Mouse (Mus musculus) heart, adult 2 months (tissue): Measurements from ENCODE around the gene Sept9. TPM values are rescaled to one million over a fixed set of nuclear protein-coding genes. Genes with fewer than 3 reads are reported as not detected.

Experiments used
- DNase-seq, 2 experiments: peaks; one replicate each; pipeline ENCODE4 v3.0.0; 2021
- H3K27ac ChIP-seq: fragments of 200-600 bp; 2 replicates; pipeline ENCODE4 v1.8.1; 2022
- H3K27me3 ChIP-seq: fragments of 200-500 bp; 2 replicates; pipeline ENCODE4 v1.6.1; 2012; ENCODE audit warnings: mild to moderate bottlenecking, low read length, inconsistent platforms, mixed read lengths; ENCODE audit not compliant: control insufficient read depth, insufficient read depth
- H3K36me3 ChIP-seq: fragments of 200-500 bp; 2 replicates; pipeline ENCODE4 v1.6.1; 2012; ENCODE audit warnings: low read length, inconsistent platforms; ENCODE audit not compliant: control insufficient read depth, insufficient read depth
- H3K4me1 ChIP-seq: fragments of 200-500 bp; 2 replicates; pipeline ENCODE4 v1.6.1; 2011; ENCODE audit warnings: low read length; ENCODE audit not compliant: control insufficient read depth, insufficient read depth
- H3K4me3 ChIP-seq: fragments of 200-600 bp; 2 replicates; pipeline ENCODE4 v1.8.1; 2022
- H3K79me2 ChIP-seq: fragments of 200-500 bp; replicated peaks from 2 replicates; pipeline ENCODE4 v1.6.1; 2012; ENCODE audit warnings: mild to moderate bottlenecking, inconsistent platforms, low read length, moderate library complexity, mixed read lengths; ENCODE audit not compliant: control insufficient read depth, insufficient read depth
- H3K9ac ChIP-seq: fragments of 200-500 bp; 2 replicates; pipeline ENCODE4 v1.6.1; 2012; ENCODE audit warnings: low read depth, mild to moderate bottlenecking, control low read depth, inconsistent platforms, low read length, mixed read lengths
- CTCF ChIP-seq: fragments of 200-600 bp; IDR thresholded peaks from 2 replicates; pipeline ENCODE4 v1.8.1; 2022; ENCODE audit warnings: antibody characterized with exemption, mild to moderate bottlenecking, moderate library complexity
- EP300 ChIP-seq: fragments of 200-500 bp; IDR thresholded peaks from 2 replicates; pipeline ENCODE4 v1.6.1; 2011; ENCODE audit warnings: low read depth, low read length, control low read depth; ENCODE audit not compliant: insufficient read depth
- POLR2A ChIP-seq: fragments of 200-500 bp; IDR thresholded peaks from 2 replicates; pipeline ENCODE4 v1.6.1; 2011; ENCODE audit warnings: mild to moderate bottlenecking, low read depth, low read length, control low read depth; ENCODE audit not compliant: insufficient read depth
- WGBS: fragments of 180-500 bp; shearing (Covaris S2); methylation state at CpG from one replicate; pipeline ENCODE4 v1.1.7; 2018; 5-methylcytosine and 5-hydroxymethylcytosine counted together
- intact Hi-C: fragments of 180-260 bp; cut with DNase I; formaldehyde crosslinking; loops from one replicate; pipeline ENCODE4 v1.15.1; 2025
- polyA plus RNA-seq: library from polyadenylated mRNA; depleted of rRNA; stranded (reverse); fragments of >200 nt; gene quantifications from 2 replicates; pipeline ENCODE4 v1.2.3, GENCODE M21; 2012
- total RNA-seq, 2 experiments: library from RNA; stranded (reverse); gene quantifications; 2 replicates each; pipeline ENCODE4 v1.2.3; 2021

Gene Sept9
- total and polyA plus RNA-seq, 3 experiments, result 15.9 to 31.9 (median 28.2) TPM

DNA sequence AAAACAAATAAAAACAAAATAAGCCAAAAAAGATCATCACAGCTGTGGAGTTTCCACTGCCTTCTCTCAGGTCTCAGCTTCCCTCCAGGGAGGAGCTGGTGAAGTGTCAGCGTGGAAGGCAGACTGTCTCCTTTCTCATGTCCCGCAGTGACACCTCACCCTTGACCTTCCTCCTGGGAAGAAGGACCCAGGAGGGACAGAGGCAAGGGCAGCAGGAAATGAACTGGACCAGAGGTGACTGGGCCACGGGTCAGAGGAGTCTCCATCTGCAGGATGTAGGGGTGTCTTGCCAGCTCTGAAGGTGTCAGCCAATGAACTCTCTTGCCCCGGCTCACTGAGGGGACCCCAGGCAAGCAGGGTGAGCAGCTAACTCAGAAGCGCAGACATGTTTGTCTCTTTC, 7.9 kb upstream of the Sept9 start:
- intact Hi-C loops, result no loop called here
- Histone ChIP-seq H3K36me3 (no peaks in the 10 kb centered on the region), H3K27me3 (no peaks in the 10 kb centered on the region), H3K4me3 (no peak overlapping the region), H3K79me2 (no peaks in the 10 kb centered on the region), H3K27ac (no peak overlapping the region), H3K9ac (no peak overlapping the region), H3K4me1 (no peaks in the 10 kb centered on the region)
- no peak for DNase-seq
- WGBS, result 56% methylated on average over 5 of the region's 5 CpGs
- TF ChIP-seq CTCF (no peak), EP300 (no peak), POLR2A (no peak)

DNA sequence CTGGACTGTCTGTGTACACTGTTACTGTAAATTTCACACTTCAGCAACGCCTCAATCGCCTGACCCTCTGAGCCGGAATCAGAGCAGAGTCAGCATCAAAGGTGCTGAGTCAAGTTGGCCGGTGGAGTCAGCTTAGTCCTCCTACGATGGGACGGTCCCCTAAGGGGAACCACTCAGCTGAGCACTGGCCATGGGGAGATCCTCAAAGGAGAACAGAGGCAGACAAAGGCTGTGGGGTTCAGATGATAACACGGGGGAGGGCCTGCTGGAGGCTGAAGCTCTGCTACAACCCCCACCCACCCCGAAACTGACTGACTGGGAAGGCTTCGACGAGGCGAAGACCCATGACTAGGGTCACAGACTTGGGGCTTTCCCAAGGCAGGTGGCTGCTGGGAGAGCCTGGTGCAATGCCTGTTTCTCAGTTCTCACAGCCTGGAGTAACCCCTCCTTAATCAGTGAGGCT, 5.0 kb upstream of the Sept9 start:
- no peak for DNase-seq
- Histone ChIP-seq H3K27me3 (peaks cover 2% of the 10 kb centered on the region), H3K27ac (no peak overlapping the region), H3K36me3 (no peaks in the 10 kb centered on the region), H3K4me1 (no peaks in the 10 kb centered on the region), H3K79me2 (no peaks in the 10 kb centered on the region), H3K9ac (no peak overlapping the region), H3K4me3 (no peak overlapping the region)
- TF ChIP-seq CTCF, result no peak
- no peak for TF ChIP-seq EP300
- no peak for TF ChIP-seq POLR2A
- intact Hi-C loops, result no loop called here
- 62% methylated on average over 11 of the region's 11 CpGs for WGBS

DNA sequence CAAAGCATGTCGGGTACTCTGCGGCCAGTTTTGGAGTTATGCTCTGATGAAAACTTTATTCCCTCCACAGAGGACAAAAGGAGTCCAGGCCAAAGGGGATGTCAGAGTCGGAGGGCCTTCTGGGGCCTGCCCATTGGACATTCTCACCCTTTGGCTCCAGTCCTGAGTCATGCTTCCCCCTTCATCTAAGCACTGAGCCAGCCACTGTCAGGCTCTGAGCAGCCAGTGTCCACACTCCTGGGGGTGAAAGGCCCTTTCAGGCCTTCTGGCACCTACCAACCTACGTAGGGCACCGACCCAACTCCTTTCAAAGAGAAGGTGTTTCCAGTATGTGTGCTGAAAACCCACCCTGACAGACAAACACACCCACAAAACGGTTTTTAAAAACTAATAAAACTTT, 3.8 kb upstream of the Sept9 start:
- Histone ChIP-seq H3K9ac (no peak overlapping the region), H3K36me3 (no peaks in the 10 kb centered on the region), H3K79me2 (no peaks in the 10 kb centered on the region), H3K4me1 (no peaks in the 10 kb centered on the region; the same call in 1 of the 2 replicates), H3K27me3 (peaks cover 4% of the 10 kb centered on the region), H3K4me3 (no peak overlapping the region), H3K27ac (no peak overlapping the region)
- intact Hi-C loops, result no loop called here
- DNase-seq, result no peak
- TF ChIP-seq EP300, result no peak
- TF ChIP-seq POLR2A, result no peak
- no peak for TF ChIP-seq CTCF
- WGBS, result 87% methylated on average over 6 of the region's 6 CpGs

DNA sequence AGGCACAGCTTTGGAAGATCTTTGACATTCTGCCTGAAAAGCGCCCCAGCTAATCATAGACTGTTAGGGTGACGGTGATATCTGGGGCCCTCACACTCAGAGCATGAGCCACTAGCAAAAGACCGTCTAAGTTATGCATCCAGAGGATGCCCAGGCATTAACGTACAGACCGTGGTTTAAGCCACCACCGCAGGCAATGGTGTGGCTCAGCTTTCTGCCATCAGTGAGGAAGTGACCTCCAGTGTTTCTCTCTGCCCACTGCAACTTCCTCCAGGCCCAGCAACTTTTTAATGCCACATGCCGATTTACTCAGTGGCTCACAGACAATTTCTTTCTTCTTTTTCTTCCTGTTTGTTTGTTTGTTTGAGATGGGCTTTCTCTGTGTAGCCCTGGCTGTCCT, 2.8 kb upstream of the Sept9 start:
- no peak for DNase-seq
- TF ChIP-seq POLR2A (no peak), EP300 (no peak), CTCF (no peak)
- Histone ChIP-seq H3K4me3 (no peak overlapping the region), H3K9ac (no peak overlapping the region), H3K36me3 (no peaks in the 10 kb centered on the region), H3K4me1 (no peaks in the 10 kb centered on the region; the same call in 1 of the 2 replicates), H3K79me2 (no peaks in the 10 kb centered on the region), H3K27ac (no peak overlapping the region), H3K27me3 (peaks cover 4% of the 10 kb centered on the region)
- WGBS, result 83% methylated on average over 7 of the region's 7 CpGs
- intact Hi-C loops, result no loop called here

DNA sequence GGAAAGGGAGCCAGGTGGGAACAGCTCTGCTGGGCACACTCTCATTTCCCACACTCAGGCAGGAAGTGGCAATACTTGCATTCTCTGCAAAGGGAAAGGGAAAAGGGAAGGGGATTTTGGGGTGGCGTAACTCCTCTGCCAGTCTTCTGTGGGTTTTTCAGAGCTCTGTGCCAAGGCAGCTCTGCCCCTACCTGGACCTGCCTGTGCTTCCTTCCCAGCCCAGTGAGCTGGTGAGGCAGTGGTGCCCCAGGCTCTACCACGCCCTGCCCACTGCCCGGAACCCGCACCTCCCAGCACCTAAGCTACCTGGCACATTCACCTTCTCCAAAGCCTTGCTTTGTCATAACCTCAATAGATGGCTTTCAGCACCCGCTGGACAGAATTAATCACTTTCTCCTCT, 1.3 kb upstream of the Sept9 start:
- TF ChIP-seq EP300 (no peak), POLR2A (no peak), CTCF (no peak)
- no peak for DNase-seq
- intact Hi-C loops, result no loop called here
- H3K27ac ChIP-seq, result no peak overlapping the region
- H3K36me3 ChIP-seq, result no peaks in the 10 kb centered on the region
- H3K79me2 ChIP-seq, result no peaks in the 10 kb centered on the region
- peaks cover 4% of the 10 kb centered on the region for H3K27me3 ChIP-seq
- WGBS, result 89% methylated on average over 5 of the region's 5 CpGs
- H3K4me3 ChIP-seq, result no peak overlapping the region
- no peak overlapping the region for H3K9ac ChIP-seq
- no peaks in the 10 kb centered on the region; the same call in 1 of the 2 replicates for H3K4me1 ChIP-seq

DNA sequence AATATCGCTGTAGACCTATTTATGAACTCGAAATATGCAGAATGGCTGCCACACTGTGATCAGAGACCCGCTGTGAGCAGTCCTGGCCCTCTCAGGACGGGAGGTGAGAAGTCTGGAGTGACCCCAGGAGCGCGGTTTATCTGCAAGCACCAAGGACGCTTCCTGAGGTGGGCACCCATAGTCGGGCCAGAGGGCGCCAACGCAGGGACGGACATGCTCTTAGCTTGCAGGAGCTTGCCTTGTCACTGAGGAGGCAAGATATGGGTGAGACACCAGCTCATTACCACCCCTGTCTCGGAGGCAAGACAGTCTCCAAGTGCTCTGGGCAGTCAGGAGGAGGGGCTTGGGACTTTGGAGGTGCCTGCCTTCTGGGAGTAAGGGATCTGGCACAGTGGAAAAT, 2.4 kb downstream of the Sept9 start:
- Histone ChIP-seq H3K4me3 (no peak overlapping the region), H3K9ac (no peak overlapping the region), H3K27ac (no peak overlapping the region), H3K27me3 (peaks cover 4% of the 10 kb centered on the region), H3K36me3 (no peaks in the 10 kb centered on the region), H3K79me2 (no peaks in the 10 kb centered on the region), H3K4me1 (no peaks in the 10 kb centered on the region; the same call in 1 of the 2 replicates)
- intact Hi-C loops, result no loop called here
- TF ChIP-seq CTCF (no peak), EP300 (no peak), POLR2A (no peak)
- WGBS, result 84% methylated on average over 12 of the region's 12 CpGs
- no peak for DNase-seq
